Mouse (Mus musculus) liver, postnatal 0 days (tissue): ENCODE measurements around the gene Ier2.

ENCODE experiments used
- CTCF ChIP-seq: sonication (generic); IDR thresholded peaks from 2 replicates; pipeline ENCODE4 v1.5.1; 2016; ENCODE audit warnings: antibody characterized with exemption, low read depth
- EP300 ChIP-seq: IDR thresholded peaks from 2 replicates; pipeline ENCODE4 v1.6.1; 2016; ENCODE audit warnings: antibody characterized with exemption, low read depth, mild to moderate bottlenecking

DNA sequence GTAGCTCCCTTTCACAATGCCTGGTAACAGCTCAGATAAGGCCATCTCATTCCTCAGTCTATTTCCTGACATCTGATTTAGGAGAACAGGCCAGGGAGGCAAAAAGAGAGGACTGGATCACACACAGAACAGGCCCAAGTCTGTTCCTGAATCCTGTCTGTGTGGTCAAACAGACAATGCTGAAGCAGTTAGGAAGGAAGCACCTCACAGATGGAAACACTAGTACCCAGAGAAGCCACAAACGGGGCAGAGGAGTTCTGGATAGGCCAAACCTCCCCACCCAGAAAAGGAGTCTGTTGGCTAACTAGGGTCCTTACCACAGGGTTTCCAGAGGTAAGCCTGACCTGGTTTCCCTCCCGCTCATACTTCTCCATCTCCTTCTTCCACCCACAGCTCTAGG lies 19.6 kb upstream of the Ier2 start:
- TF ChIP-seq EP300 (no peak), CTCF (no peak)
